Mouse (Mus musculus) lung, postnatal 4 days (tissue): ENCODE results near the gene Tnfrsf22.
A peak's percentile ranks its signal among the peaks of the same experiment; 100 is the strongest.

Experiments
- DNase-seq, 2 experiments: peaks; one replicate each; pipeline ENCODE4 v3.0.0; 2021

Tnfrsf22 gene

DNA sequence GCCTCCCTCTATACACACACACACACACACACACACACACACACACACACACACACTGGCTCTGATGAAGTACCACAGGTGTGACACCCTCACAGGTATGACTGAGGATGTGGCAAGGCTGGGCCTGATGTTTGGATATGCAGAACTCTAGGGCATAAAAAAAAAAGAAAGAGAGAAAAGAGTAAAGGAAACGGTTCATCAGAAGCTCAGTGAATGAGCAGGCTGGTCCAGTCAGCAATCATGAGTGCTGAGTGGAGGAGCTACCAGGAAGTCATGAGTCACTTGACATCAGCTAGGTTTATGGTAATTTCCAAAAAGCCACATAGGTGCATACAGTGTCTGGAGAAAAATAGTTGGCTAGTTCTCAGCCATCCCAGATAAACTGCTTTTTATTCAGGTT is 20.0 kb downstream of the Tnfrsf22 start:
- DNase-seq, result no peak

DNA sequence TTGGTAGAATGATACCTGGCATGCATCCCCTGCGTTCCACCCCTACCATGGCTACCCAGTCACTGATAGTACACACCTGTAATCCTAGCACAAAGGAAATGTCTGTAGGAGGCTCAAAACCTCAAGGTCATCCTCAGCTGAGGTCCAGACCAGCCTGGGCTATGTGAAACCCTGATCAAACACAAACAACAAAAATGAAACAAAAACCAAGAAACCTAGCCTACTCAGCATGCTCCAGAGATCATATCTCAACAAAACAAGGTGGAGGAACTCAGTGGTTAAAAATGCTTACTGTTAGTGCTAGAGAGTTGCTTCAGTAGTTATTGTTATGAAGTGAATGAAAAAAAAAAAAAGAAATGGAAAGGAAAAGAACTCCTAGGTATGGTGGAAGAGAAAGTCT is 20.9 kb downstream of the Tnfrsf22 start, which contains the start of gene Tnfrsf26:
Gene Tnfrsf26 (minus strand): TSS at position 183 of the 400 bp plus-strand sequence.
- no peak for DNase-seq

DNA sequence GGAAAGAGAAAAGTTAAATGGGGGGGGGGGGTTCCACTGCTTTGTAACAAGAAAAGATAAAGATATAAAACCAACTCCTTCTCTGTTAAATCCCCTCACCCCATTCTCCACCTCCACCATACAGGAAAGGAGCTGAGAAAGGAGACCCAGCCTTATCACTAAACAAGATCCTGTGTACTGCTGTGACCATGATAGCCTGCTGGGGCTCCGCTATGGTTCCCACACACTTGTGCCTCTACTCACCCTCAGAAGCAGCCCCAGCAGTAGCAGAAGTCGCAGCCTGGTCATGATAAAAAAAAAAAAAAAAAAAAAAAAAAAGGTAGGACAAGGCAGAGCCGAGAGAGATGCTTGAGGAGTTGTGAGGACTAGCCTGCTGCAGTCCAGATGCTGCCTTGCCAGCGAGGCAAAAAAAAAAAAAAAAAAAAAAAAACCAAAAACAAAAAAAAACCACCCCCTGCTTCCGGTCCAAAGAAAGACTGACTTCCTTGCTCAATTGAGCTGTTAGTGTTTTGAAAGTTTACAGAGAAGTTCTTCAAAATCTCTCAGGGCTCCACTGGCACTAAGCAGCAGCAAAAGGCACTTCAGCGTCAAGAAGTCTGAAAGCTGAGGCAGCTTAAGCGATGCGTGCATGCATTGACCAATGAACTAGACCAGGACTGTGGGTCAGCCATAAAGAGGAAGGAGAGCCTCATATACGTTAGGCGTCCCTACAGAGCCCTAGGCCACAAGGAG is 21.7 kb downstream of the Tnfrsf22 start:
- peak in 1 of 2 experiments; percentile 14 for DNase-seq

DNA sequence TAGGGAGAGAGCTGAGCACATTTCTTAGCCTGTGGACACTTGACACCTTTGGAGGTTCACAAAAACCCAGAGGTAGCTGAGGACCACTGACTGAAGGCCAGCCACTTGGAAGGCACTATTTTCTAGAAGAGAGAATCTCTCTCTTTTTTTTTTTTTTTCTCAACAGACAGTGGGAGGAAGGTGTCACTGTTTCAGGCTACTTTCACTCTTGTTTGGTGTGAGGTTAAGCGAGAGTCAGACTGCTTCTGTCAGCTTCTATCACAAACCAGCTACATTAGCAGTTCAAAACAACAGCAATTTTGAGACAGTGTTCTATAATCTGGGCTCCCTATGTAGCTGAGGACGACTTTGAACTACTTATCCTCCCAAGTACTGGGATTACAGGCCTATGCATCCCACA is 23.3 kb downstream of the Tnfrsf22 start:
- DNase-seq, result no peak

DNA sequence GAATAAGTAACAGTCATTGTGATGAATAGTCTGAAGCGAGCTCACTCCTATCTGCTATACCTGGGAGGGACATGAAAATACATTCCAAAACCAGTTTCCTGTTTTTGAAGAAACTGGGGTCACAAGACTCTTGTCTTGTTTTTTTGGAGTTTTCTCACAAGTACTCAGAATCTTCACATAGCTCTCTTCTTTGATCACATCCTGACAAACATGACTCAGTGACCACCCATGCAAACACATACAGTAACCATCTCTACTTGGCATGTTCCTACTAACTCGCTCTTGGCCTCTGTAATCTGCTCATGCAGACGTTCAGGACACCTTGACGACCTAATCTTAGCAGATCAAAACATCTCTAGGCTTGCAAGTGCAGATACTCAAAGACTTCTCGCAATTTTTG is 24.3 kb downstream of the Tnfrsf22 start:
- DNase-seq, result no peak

DNA sequence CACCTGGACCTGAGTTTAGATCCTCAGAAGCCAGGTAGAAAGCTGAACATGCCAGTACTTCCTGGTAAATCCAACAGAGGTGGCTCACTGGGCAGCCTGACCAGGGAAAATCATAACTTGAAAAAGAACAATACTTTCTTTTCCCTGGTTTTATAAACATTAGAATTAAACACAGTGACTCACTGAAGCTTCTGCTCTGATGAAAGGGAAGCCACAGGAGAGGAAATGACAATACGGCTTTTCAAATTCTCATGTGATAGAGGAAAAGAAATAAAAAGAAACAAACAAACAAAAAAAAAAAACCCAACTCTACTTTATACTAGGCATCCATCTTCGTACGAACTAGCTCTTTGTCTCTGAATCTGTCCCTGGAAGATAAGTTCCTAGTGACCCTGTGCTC is 24.9 kb downstream of the Tnfrsf22 start:
- DNase-seq, result no peak

DNA sequence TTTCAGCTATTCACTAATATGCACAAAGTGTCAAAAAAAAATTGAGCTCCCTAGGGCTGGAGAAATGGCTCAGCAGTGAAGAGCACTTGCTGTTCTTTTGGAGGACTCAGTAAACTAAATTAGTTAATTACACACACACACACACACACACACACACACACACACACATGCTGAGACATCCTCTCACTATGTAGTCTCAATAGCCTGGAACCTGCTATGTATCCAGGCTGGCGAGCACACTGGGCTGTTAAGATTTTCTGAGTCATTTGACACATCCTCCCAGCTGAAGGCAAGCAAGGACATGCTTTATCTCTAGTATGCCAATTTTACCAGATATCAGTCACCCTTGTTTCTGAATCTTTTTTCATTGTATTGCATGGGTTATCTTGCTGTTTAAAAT is 28.5 kb downstream of the Tnfrsf22 start:
- DNase-seq, result no peak

DNA sequence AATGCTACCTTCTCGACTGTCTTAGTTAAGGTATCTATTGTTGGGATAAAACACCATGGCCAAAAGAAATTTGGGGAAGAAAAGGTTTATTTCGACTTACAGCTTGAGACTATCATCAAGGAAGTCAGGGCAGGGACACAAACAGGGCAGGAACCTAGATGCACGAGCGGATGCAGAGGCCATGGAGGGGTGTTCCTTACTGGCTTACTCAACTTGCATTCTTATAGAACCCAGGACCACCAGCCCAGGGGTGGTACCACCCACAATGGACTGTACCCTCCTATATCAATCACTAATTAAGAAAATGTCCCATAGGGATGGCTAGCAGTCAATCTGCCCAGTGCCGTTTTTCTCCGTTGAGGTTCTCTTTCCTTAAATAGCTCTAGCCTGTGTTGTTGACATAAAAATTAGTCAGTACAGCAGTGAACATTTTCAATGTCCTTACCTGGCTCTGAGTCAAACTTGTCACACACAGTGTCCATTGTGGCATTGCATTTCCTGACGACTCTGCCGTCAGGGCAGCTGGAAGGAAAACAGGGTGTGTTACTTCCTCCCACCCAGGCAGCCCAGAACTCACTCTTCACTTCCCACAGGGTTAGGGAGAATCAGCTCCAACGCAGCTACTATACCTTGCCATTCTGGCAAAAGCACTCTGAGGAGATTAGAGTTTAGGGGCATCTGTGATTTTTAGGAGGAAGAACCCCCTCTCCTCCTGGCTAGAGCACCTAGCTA is 34.9 kb downstream of the Tnfrsf22 start:
- peak; percentile 39 to 52 for DNase-seq

DNA sequence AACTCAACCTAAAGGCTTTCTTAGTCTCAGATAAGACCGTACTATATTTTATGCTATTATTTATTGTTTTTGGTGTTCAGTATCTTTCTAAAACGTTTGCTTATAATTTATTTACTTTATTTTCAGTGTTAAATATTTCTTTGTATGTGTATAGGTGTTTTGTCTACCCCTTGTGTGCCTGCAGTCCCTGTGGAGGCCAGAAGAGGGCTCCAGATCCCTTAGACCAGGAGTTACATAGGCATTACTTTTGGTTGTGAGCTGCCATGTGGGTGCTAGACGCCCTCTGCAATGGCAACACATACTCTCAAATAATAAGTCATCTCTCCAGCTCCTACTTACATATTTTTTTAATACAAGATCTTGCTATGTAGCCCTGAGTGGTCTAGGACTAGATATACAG is 37.2 kb downstream of the Tnfrsf22 start:
- no peak for DNase-seq

DNA sequence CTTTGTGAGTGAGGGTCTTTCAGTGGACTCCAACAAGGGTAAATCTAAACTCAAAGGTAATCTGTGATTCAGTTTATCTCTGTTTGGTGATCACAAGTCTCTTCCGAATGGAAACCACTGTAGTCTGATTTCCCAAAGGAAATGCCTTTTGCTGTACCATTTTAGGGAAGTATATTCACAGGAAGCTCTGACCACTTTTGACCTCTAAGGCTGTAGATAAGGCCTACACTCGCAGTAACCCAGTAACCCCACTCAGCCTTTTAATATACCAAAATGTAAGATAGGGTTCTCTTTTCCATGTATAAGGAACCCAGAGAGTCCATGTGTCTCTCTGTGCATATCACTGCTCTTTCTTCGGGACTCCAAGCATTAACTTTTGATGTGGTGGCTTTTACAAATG is 44.1 kb downstream of the Tnfrsf22 start:
- no peak for DNase-seq

DNA sequence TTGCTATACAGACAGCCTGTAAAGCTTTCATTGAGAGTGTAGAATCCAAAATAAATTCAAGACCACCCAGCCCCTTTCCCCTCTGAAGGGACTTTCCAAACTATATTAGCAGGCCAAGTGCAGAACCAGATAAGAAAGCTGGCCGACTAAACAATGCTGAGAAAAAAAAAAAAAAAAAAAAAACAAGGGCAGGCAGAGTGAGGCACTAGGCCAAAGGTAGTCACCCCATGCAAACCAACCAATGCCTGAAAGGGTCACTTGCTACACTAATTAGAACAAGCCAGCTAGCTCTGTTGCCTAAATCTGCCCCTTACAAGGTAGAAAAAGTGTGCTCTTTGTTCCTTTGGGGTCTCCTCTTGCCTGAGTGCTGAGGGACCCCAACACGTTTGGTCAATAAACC is 44.6 kb downstream of the Tnfrsf22 start:
- no peak for DNase-seq

DNA sequence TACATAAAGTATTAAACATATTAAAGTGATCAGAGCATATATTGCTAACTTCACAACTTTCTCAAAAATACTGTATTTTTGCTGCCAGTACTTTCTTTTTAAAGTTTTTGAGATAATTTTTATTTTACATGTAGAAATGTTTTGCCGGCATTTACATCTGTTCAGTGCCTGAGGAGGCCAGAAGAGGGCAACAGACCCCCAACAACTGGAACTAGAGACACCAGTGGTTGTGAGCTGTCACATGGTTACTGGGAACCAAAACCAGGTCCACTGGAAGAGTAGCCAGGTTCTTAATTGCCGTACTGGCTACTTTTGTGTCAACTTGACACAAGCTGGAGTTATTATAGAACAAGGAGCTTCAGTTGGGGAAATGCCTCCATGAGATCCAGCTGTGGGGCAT is 47.8 kb downstream of the Tnfrsf22 start:
- DNase-seq, result no peak

DNA sequence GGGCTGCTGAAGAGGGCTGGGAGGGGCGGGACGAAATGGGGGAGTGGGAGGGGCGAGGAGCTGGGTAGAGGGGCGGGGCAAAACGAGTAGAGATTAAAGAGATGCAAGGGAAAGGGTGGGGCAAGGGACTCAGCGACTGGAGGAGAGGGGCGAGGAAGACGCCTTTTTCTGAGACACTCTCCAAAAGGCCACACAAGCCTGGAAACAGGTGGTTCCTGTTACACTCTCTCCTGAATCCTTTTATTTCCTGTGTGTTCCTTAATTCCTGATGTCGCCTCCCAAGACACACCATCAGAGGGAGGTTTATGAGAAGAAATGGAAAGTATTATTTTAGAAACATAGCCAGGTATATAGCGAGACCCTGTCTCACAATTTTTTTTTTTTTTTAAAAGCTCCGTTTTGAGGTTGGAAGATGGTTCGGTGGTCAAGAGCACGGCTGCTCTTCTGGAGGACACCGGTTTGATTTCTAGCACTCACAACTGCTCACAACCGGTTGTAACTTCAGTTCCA is 49.2 kb downstream of the Tnfrsf22 start:
- no peak for DNase-seq

DNA sequence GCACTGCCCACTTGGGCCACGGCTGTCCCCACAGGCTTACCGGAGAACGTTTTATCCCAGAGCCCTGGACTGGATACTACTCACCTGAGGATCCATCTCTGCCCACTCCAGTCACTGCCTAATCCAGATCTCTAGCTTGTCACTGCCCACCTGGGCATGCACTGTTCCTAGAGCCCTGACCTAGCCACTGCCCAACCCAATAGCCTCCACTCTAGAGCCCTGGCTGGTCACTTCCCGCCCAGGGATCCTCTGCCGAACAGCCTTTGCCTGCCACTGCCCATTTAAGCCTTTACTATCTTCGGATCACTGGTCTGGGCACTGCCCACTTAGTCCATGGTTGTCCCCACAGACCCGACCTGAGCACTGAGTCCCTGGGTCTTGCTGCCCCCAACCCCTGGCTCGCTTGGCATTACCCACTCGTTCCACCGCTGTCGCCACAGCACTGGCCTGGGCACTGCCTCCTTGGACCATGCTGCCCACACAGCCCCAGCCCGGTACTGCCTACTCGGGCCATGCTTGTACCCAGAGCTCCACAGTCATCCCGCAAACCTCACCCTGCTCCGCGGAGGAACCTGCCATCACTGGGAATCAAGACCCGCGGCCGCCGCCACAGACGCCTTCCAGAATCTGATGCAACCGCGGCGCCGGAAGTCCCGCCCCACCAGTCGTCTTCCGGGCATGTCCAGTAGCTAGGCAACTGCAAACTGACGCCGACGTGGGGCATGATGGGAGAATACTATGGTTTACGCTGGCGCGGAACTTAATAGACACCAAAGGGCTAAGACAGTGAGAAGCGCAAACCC is 49.8 kb downstream of the Tnfrsf22 start, which contains the start of gene Cars:
Gene Cars (minus strand): TSS at position 663 of the 803 bp plus-strand sequence.
- DNase-seq, result peak; percentile 96

DNA sequence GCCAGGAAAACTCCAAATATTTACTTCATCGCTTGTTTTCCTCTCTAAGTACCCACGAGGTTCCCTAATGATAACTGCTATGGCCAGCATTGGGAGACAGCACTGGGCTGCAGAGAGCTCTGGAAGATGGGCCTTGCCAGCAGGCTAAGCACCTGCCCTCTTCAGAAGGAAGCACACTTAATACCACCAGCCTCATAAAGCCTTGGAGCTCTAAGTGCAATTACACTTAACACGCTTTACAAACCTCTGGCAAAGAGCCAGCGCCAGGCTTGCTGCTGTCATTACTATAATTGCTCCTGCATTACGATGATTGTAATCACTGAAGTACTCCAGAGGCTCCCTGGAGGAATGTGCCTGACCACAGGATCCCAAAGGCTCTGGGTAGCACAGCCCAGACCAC is 54.6 kb downstream of the Tnfrsf22 start:
- DNase-seq, result no peak

DNA sequence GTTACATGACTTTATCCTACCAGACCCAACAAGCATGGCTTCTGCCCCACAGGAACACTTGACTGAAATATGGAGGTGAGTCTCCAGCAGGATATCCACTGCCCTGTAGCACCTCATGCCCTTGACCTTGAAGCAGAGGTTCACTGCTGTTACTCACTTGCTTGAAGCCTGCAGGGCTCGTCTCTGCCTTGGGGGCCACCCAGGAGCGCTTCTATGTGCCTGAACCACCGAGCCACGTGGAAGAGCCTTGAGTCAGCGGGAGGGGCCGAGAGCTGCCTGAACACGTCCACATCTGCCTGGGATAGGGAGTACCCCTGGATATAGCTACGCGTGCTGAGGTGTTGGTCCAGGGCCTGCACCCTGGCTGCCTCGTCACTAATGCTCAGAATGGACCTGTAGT is 57.2 kb downstream of the Tnfrsf22 start:
- no peak for DNase-seq

DNA sequence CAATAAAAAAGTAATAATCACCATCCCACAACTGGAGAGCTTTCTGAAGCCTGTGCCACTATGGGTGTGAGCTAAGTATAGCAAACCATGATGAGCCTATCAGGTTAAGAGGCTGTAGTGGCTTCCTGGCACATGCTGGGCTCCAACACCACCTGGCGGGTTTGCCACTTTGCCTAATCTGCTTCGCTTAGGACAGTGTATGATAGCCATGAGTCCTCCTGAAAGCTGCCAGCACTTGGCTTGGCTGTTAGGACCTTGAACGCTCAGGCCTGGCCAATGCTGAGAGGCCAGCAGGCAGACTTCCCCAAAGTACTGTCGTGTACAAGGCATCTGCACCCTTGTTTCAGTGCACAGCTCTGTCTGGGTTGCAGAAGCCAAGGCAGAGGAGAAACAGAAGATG is 61.5 kb downstream of the Tnfrsf22 start:
- DNase-seq, result no peak

DNA sequence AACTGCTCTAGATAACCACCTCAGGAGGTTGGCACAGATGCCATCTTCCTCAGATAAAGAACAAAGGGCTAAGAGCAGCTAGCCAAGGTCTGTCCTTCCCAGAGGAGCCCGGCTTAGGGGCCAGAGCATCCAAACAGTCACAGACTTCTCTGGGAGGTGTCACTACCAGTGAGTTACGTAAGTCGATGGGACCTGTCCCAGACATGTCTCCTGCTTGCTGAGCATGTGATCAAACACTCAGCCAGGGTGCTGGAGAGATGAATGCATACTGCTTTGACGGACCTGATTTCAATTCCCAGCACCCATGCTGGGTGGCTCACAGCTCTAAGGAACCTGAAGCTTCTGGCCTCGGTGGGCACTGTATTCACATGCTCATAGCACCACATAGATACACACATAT is 61.9 kb downstream of the Tnfrsf22 start:
- no peak for DNase-seq
